Mouse (Mus musculus): ENCODE data around the gene Gm10486. TPM values are rescaled to one million over a fixed set of nuclear protein-coding genes. Genes with fewer than 3 reads are reported as not detected.
"Not testable (repeated sequence)": the region's sequence is repeated elsewhere in the genome, so short reads cannot be mapped to it uniquely, and the experiment has no call there.

The Gm10486 gene
- not detected in 2 replicates for polyA plus RNA-seq (2015; fragmentation: Nextera tagmentation; extraction: Ambion mirVana)

DNA sequence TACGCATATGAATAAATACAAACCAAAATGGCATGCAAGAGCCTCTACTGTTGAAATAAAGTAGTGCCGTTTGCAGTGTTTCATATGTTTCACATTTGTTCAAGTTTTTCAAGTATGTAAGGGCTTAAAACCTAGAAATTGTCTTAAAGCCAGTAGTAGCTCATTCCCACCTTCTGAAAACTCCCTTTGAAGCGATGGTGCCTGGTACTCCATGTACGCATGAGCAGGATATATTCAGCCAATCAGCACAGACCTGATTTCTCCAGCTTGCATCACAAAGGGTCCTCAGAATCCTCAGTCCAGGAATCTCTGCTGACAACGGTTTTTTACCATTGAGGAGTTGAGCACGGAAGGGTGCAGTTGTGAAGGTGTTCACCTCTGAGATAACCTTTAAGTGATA lies at the start of gene Gm10486:
Gene Gm10486, plus strand, starts transcription at position 301 of the 400 bp plus-strand sequence.
- not testable (repeated sequence) for H3K9me3 ChIP-seq (replicated peaks); H3K27ac ChIP-seq; ATAC-seq (replicated peaks; ENCODE audit: insufficient number of reproducible peaks, insufficient read depth, low FRiP score, low read depth); H3K4me1 ChIP-seq (replicated peaks); H3K4me3 ChIP-seq; H3K9ac ChIP-seq; H3K27me3 ChIP-seq; H3K36me3 ChIP-seq; H3K4me2 ChIP-seq
- WGBS, result no CpG with 5 or more reads among the region's 6 CpGs

Data from heart, embryonic 15.5 days (tissue).